Mouse (Mus musculus) kidney, adult 2 months (tissue): ENCODE results near the gene Usp29.

ENCODE experiments used
- CTCF ChIP-seq: fragments of 200-500 bp; conservative IDR thresholded peaks from 2 replicates; pipeline ENCODE4 v1.5.1; 2011; ENCODE audit warnings: low read depth, mild to moderate bottlenecking, control low read depth, low read length, moderate library complexity, mixed read lengths; ENCODE audit not compliant: insufficient read depth, insufficient read length
- POLR2A ChIP-seq: fragments of 200-500 bp; IDR thresholded peaks from one replicate; pipeline ENCODE4 v1.6.1; 2011; ENCODE audit warnings: low read depth, low read length, control low read depth

GRCm38 (mm10) chr7:6874448-6874847, 144.1 kb downstream of the Usp29 start:
- no peak for TF ChIP-seq CTCF
- no peak for TF ChIP-seq POLR2A
